Mouse (Mus musculus): ENCODE measurements around the gene Wnt5b. TPM values are rescaled to one million over a fixed set of nuclear protein-coding genes. Genes with fewer than 3 reads are reported as not detected.
A peak's percentile ranks its signal among the peaks of the same experiment; 100 is the strongest.
"Not testable (repeated sequence)": the region's sequence is repeated elsewhere in the genome, so short reads cannot be mapped to it uniquely, and the experiment has no call there.

Wnt5b gene
- polyA plus RNA-seq, 1 experiment from 2014 or later: 1.5 TPM

- Histone ChIP-seq H3K4me3 (no peak overlapping the region), H3K36me3 (no peaks in the 10 kb centered on the region), H3K27me3 (replicated peaks) (0 out of 2 replicates have a peak, but pooled peaks cover 3% of the 10 kb centered on the region), H3K4me1 (peaks cover 4% of the 10 kb centered on the region; the same call in 1 of the 2 replicates), H3K27ac (no peak overlapping the region), H3K9ac (no peak overlapping the region), H3K4me2 (no peak overlapping the region), H3K9me3 (replicated peaks) (no peaks in the 10 kb centered on the region)
- WGBS (ENCODE audit: insufficient replicate concordance): 62% methylated on average over 7 of the region's 7 CpGs
- no peak for ATAC-seq
Measured at GRCm38 (mm10) chr6:119492630-119493014, 51.5 kb downstream of the Wnt5b start.

GRCm38 (mm10) chr6:119491997-119492629 is 52.0 kb downstream of the Wnt5b start:
- WGBS (ENCODE audit: insufficient replicate concordance): 54% methylated on average over 9 of the region's 9 CpGs
- no peak overlapping the region for H3K4me2 ChIP-seq

GRCm38 (mm10) chr6:119491006-119491405 is 53.1 kb downstream of the Wnt5b start:
- no peaks in the 10 kb centered on the region for H3K36me3 ChIP-seq
- no peak for ATAC-seq
- 59% methylated on average over 11 of the region's 11 CpGs for WGBS (ENCODE audit: insufficient replicate concordance)

More at GRCm38 (mm10) chr6:119491997-119492629, 52.0 kb downstream of the Wnt5b start:
- Histone ChIP-seq H3K27me3 (replicated peaks) (0 out of 2 replicates have a peak, but pooled peaks cover 3% of the 10 kb centered on the region), H3K9me3 (replicated peaks) (no peaks in the 10 kb centered on the region), H3K4me1 (peaks cover 4% of the 10 kb centered on the region; the same call in 1 of the 2 replicates), H3K9ac (no peak overlapping the region), H3K36me3 (no peaks in the 10 kb centered on the region), H3K4me3 (no peak overlapping the region), H3K27ac (no peak overlapping the region)
- ATAC-seq: no peak

GRCm38 (mm10) chr6:119490549-119490948 is 53.6 kb downstream of the Wnt5b start:
- WGBS (ENCODE audit: insufficient replicate concordance): 62% methylated on average over 11 of the region's 11 CpGs
- no peaks in the 10 kb centered on the region for H3K36me3 ChIP-seq
- peaks cover 5% of the 10 kb centered on the region; the same call in 1 of the 2 replicates for H3K4me1 ChIP-seq
- H3K9ac ChIP-seq: no peak overlapping the region
- no peak overlapping the region for H3K4me3 ChIP-seq
- H3K9me3 ChIP-seq (replicated peaks): no peaks in the 10 kb centered on the region
- 0 out of 2 replicates have a peak, but pooled peaks cover 3% of the 10 kb centered on the region for H3K27me3 ChIP-seq (replicated peaks)
- no peak overlapping the region for H3K4me2 ChIP-seq
- no peak for ATAC-seq
- H3K27ac ChIP-seq: no peak overlapping the region

More at GRCm38 (mm10) chr6:119491006-119491405, 53.1 kb downstream of the Wnt5b start:
- peaks cover 4% of the 10 kb centered on the region; the same call in 1 of the 2 replicates for H3K4me1 ChIP-seq
- H3K9ac ChIP-seq: no peak overlapping the region
- H3K4me2 ChIP-seq: no peak overlapping the region
- H3K27ac ChIP-seq: no peak overlapping the region
- H3K27me3 ChIP-seq (replicated peaks): 0 out of 2 replicates have a peak, but pooled peaks cover 3% of the 10 kb centered on the region
- no peaks in the 10 kb centered on the region for H3K9me3 ChIP-seq (replicated peaks)
- no peak overlapping the region for H3K4me3 ChIP-seq

GRCm38 (mm10) chr6:119489765-119490164 is 54.4 kb downstream of the Wnt5b start:
- Histone ChIP-seq H3K4me1 (peaks cover 11% of the 10 kb centered on the region; the same call in 1 of the 2 replicates), H3K9ac (no peak overlapping the region), H3K27ac (no peak overlapping the region), H3K27me3 (replicated peaks) (0 out of 2 replicates have a peak, but pooled peaks cover 3% of the 10 kb centered on the region), H3K4me2 (no peak overlapping the region), H3K36me3 (peaks cover under 1% of the 10 kb centered on the region; the same call in 1 of the 2 replicates), H3K4me3 (no peak overlapping the region), H3K9me3 (replicated peaks) (no peaks in the 10 kb centered on the region)
- WGBS (ENCODE audit: insufficient replicate concordance): 14% methylated on average over 5 of the region's 5 CpGs
- no peak for ATAC-seq

- H3K27ac ChIP-seq: no peak overlapping the region
- peaks cover 21% of the 10 kb centered on the region for H3K36me3 ChIP-seq
- H3K4me3 ChIP-seq: no peak overlapping the region
- no peaks in the 10 kb centered on the region for H3K9me3 ChIP-seq (replicated peaks)
- ATAC-seq: no peak
- no peak overlapping the region for H3K4me2 ChIP-seq
- H3K27me3 ChIP-seq (replicated peaks): 0 out of 2 replicates have a peak, but pooled peaks cover 3% of the 10 kb centered on the region
- H3K9ac ChIP-seq: no peak overlapping the region
- WGBS (ENCODE audit: insufficient replicate concordance): 77% methylated on average over 9 of the region's 9 CpGs
- peaks cover 32% of the 10 kb centered on the region for H3K4me1 ChIP-seq
Measured at GRCm38 (mm10) chr6:119487619-119488018, 56.5 kb downstream of the Wnt5b start.

GRCm38 (mm10) chr6:119487085-119487458 is 57.1 kb downstream of the Wnt5b start:
- Histone ChIP-seq H3K9ac (no peak overlapping the region), H3K9me3 (replicated peaks) (no peaks in the 10 kb centered on the region), H3K36me3 (peaks cover 23% of the 10 kb centered on the region), H3K27me3 (replicated peaks) (0 out of 2 replicates have a peak, but pooled peaks cover 3% of the 10 kb centered on the region), H3K4me3 (no peak overlapping the region), H3K27ac (no peak overlapping the region), H3K4me1 (peaks cover 36% of the 10 kb centered on the region), H3K4me2 (no peak overlapping the region)
- 75% methylated on average over 7 of the region's 7 CpGs for WGBS (ENCODE audit: insufficient replicate concordance)
- no peak for ATAC-seq

- peaks cover 41% of the 10 kb centered on the region for H3K4me1 ChIP-seq
- peaks cover 23% of the 10 kb centered on the region for H3K36me3 ChIP-seq
- ATAC-seq: no peak
- no peaks in the 10 kb centered on the region for H3K9me3 ChIP-seq (replicated peaks)
- no peak overlapping the region for H3K27ac ChIP-seq
- no peak overlapping the region for H3K9ac ChIP-seq
- H3K27me3 ChIP-seq (replicated peaks): 0 out of 2 replicates have a peak, but pooled peaks cover 3% of the 10 kb centered on the region
- no peak overlapping the region for H3K4me3 ChIP-seq
- H3K4me2 ChIP-seq: no peak overlapping the region
- WGBS (ENCODE audit: insufficient replicate concordance): 79% methylated on average over 12 of the region's 12 CpGs
Measured at GRCm38 (mm10) chr6:119486381-119487084, 57.6 kb downstream of the Wnt5b start.

GRCm38 (mm10) chr6:119485486-119485885 is 58.7 kb downstream of the Wnt5b start:
- WGBS (ENCODE audit: insufficient replicate concordance): 19% methylated on average over 2 of the region's 2 CpGs

GRCm38 (mm10) chr6:119482958-119483600 is 61.1 kb downstream of the Wnt5b start:
- no peak for ATAC-seq
- Histone ChIP-seq H3K4me1 (peaks cover 63% of the 10 kb centered on the region), H3K4me2 (peak overlapping the region; percentile 99), H3K27me3 (replicated peaks) (no peaks in the 10 kb centered on the region), H3K9ac (peak overlapping the region; percentile 29), H3K4me3 (peak overlapping the region; percentile 85), H3K36me3 (peaks cover 30% of the 10 kb centered on the region), H3K27ac (no peak overlapping the region), H3K9me3 (replicated peaks) (no peaks in the 10 kb centered on the region)
- WGBS (ENCODE audit: insufficient replicate concordance): 54% methylated on average over 16 of the region's 16 CpGs

More at GRCm38 (mm10) chr6:119485486-119485885, 58.7 kb downstream of the Wnt5b start:
- Histone ChIP-seq H3K4me3 (no peak overlapping the region), H3K9me3 (replicated peaks) (no peaks in the 10 kb centered on the region), H3K36me3 (peaks cover 29% of the 10 kb centered on the region), H3K4me2 (no peak overlapping the region), H3K27ac (no peak overlapping the region), H3K27me3 (replicated peaks) (0 out of 2 replicates have a peak, but pooled peaks cover 3% of the 10 kb centered on the region), H3K4me1 (peaks cover 51% of the 10 kb centered on the region), H3K9ac (no peak overlapping the region)
- no peak for ATAC-seq

GRCm38 (mm10) chr6:119481741-119482390 is 62.3 kb downstream of the Wnt5b start:
- H3K27ac ChIP-seq; H3K27me3 ChIP-seq (replicated peaks); ATAC-seq; H3K9me3 ChIP-seq (replicated peaks): not testable (repeated sequence)
- peaks cover 30% of the 10 kb centered on the region for H3K36me3 ChIP-seq
- peak overlapping the region; percentile 58 for H3K9ac ChIP-seq
- peaks cover 71% of the 10 kb centered on the region for H3K4me1 ChIP-seq
- H3K4me3 ChIP-seq: peak overlapping the region; percentile 85
- peak overlapping the region; percentile 99 for H3K4me2 ChIP-seq
- WGBS (ENCODE audit: insufficient replicate concordance): 6% methylated on average over 10 of the region's 10 CpGs
